Mouse (Mus musculus) cortical plate, adult 2 months (tissue): ENCODE results near the gene Gm13283.
"Not testable (repeated sequence)": the region's sequence is repeated elsewhere in the genome, so short reads cannot be mapped to it uniquely, and the experiment has no call there.

Source experiments
- CTCF ChIP-seq: fragments of 200-500 bp; IDR thresholded peaks from 2 replicates; pipeline ENCODE4 v1.5.1; 2011; ENCODE audit warnings: mild to moderate bottlenecking, control low read depth, low read length; ENCODE audit not compliant: insufficient read depth; ENCODE audit errors: extremely low read depth
- POLR2A ChIP-seq: fragments of 200-500 bp; IDR thresholded peaks from 2 replicates; pipeline ENCODE4 v1.6.1; 2011; ENCODE audit warnings: mild to moderate bottlenecking, low read length, control low read depth; ENCODE audit not compliant: insufficient read depth; ENCODE audit errors: extremely low read depth

DNA sequence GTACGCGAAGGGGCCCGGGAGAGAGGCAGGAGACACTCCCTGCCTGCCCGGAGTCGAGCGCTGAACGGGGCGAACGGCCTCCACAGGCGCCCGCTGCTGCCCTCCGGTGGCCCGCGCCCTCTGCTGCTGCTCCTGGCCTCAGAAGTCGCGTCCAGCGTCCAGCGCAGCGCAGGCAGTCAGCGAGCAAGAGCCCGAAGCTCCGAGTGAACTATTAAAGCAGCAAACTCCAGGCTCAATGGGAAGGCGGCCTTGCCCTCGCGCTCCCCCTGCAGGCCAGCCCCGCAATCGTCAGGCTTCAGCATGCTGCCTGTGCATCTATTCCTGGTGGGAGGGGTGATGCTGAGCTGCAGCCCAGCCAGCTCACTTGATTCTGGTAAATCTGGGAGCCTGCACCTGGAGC lies 25.5 kb downstream of the Gm13283 start, which contains the start of gene Gm13276:
- TF ChIP-seq CTCF, POLR2A: not testable (repeated sequence)
